Mouse (Mus musculus): Measurements from ENCODE around the gene Zfp78. TPM values are rescaled to one million over a fixed set of nuclear protein-coding genes. Genes with fewer than 3 reads are reported as not detected.
"Not testable (repeated sequence)": the region's sequence is repeated elsewhere in the genome, so short reads cannot be mapped to it uniquely, and the experiment has no call there.

Gene Zfp78
- polyA plus RNA-seq, 1 experiment from 2014 or later = 1.6 TPM

GRCm38 (mm10) chr7:6360477-6361060 is 2.5 kb upstream of the Zfp78 start:
- no peak overlapping the region for H3K9ac ChIP-seq (ENCODE audit: low read depth, low read length)
- no peaks in the 10 kb centered on the region for H3K9me3 ChIP-seq (ENCODE audit: control insufficient read depth, low read length)
- 46% methylated on average over 2 of the region's 9 CpGs for WGBS
- peaks cover 9% of the 10 kb centered on the region for H3K4me1 ChIP-seq (ENCODE audit: control insufficient read depth, insufficient read depth, low read length)
- no peak for ATAC-seq
- no peak overlapping the region for H3K4me2 ChIP-seq (ENCODE audit: low read depth, low read length)
- H3K4me3 ChIP-seq (ENCODE audit: low read length) = no peak overlapping the region
- no peak overlapping the region for H3K27ac ChIP-seq (ENCODE audit: low read length)
- no peaks in the 10 kb centered on the region for H3K27me3 ChIP-seq (replicated peaks; ENCODE audit: control insufficient read depth, insufficient read depth, low read length)
- no peaks in the 10 kb centered on the region for H3K36me3 ChIP-seq (ENCODE audit: control insufficient read depth, insufficient read depth, low read length)

DNA sequence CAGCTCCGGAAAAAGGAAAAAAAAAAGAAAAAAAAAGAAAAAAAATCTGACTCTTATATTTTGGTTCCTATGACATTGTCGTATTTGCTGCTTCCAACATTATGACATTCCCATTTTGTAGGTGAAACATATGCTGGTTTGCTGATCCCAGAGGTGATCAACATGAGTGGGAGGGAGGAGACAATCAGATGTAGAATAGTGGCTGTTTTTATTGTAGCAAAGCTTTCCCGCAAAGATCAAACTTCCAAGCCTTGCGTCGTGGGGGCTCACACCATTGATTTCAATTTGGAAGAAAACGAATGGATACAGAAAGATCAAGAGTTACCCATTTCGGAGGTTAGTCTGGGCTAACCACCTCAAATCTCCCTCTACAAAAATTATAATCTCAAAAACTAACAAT is 1.3 kb upstream of the Zfp78 start:
- peak overlapping the region; percentile 50 for H3K4me2 ChIP-seq (ENCODE audit: low read depth, low read length)
- no peaks in the 10 kb centered on the region for H3K27me3 ChIP-seq (replicated peaks; ENCODE audit: control insufficient read depth, insufficient read depth, low read length)
- no peak for ATAC-seq
- H3K27ac ChIP-seq (ENCODE audit: low read length) = peak overlapping the region; percentile 38; the same call in 1 of the 2 replicates
- peaks cover 9% of the 10 kb centered on the region for H3K4me1 ChIP-seq (ENCODE audit: control insufficient read depth, insufficient read depth, low read length)
- H3K9me3 ChIP-seq (ENCODE audit: control insufficient read depth, low read length) = no peaks in the 10 kb centered on the region
- 24% methylated on average over 7 of the region's 7 CpGs for WGBS
- H3K4me3 ChIP-seq (ENCODE audit: low read length) = peak overlapping the region; percentile 67
- H3K36me3 ChIP-seq (ENCODE audit: control insufficient read depth, insufficient read depth, low read length) = no peaks in the 10 kb centered on the region
- peak overlapping the region; percentile 61 for H3K9ac ChIP-seq (ENCODE audit: low read depth, low read length)

DNA sequence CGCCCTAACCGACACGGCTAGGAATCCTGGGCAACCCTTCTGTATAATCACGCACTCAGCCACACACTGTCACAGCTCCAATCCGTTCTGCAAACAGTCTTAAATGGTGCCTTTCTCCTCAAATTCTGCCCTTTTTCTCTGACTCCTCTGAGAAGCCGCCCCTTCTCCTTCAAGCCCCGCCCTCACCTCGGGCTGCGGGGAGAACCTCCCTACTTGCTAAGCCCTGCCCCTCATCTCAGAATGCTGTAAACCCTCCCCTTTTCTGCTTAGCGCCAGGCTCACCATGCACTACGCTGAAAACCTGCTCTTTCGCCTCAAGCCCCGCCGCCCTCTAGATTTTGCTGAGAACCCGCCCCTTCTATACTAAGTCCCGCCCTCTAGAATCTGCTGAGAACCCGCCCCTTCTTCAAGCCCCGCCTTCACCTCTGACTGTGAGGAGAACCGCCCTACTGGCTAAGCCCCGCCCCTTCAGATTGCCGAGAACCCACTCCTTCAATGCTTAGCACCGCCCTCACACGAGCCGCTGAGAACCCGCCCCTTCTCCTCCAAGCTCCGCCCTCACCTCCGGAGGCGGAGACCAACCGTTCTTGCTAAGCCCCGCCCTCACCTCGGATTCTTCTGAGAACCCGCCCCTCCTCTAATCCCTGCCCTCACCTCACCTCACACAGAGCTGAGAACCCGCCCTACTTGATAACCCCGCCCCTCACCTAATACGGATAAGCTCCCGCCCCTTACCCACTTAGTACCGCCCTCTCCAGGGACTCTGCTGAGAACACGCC is 623 bp upstream of the Zfp78 start:
- no peaks in the 10 kb centered on the region for H3K9me3 ChIP-seq (ENCODE audit: control insufficient read depth, low read length)
- peak overlapping the region; percentile 61 for H3K9ac ChIP-seq (ENCODE audit: low read depth, low read length)
- H3K36me3 ChIP-seq (ENCODE audit: control insufficient read depth, insufficient read depth, low read length) = no peaks in the 10 kb centered on the region
- ATAC-seq = peak; percentile 93
- H3K4me2 ChIP-seq (ENCODE audit: low read depth, low read length) = peak overlapping the region; percentile 80
- peaks cover 9% of the 10 kb centered on the region for H3K4me1 ChIP-seq (ENCODE audit: control insufficient read depth, insufficient read depth, low read length)
- H3K4me3 ChIP-seq (ENCODE audit: low read length) = peak overlapping the region; percentile 67
- peak overlapping the region; percentile 91 for H3K27ac ChIP-seq (ENCODE audit: low read length)
- H3K27me3 ChIP-seq (replicated peaks; ENCODE audit: control insufficient read depth, insufficient read depth, low read length) = no peaks in the 10 kb centered on the region
- under 1% methylated on average over 38 of the region's 38 CpGs for WGBS

DNA sequence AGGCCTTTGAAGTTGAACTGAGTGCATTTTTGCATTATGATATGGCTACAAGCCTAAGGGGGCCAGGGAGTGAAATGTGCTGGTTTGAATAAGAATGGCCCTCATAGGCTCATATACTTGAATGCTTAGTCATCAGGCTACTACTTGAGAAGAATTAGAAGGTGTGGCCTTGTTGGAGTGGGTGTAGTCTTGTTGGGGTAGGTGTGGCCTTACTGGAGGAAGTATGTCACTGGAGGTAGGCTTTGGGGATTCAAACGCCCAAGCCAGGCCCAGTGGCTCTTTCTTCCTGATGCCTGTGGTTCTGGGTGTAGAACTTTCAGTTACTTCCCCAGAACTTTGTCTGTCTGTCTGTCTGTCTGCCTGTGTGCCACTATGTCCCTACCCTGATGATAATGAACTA is 1.7 kb downstream of the Zfp78 start:
- Histone ChIP-seq H3K4me3 (ENCODE audit: low read length) (no peak overlapping the region), H3K9ac (ENCODE audit: low read depth, low read length) (no peak overlapping the region), H3K27me3 (replicated peaks; ENCODE audit: control insufficient read depth, insufficient read depth, low read length) (no peaks in the 10 kb centered on the region), H3K9me3 (ENCODE audit: control insufficient read depth, low read length) (no peaks in the 10 kb centered on the region), H3K27ac (ENCODE audit: low read length) (no peak overlapping the region), H3K4me1 (ENCODE audit: control insufficient read depth, insufficient read depth, low read length) (peaks cover 9% of the 10 kb centered on the region), H3K36me3 (ENCODE audit: control insufficient read depth, insufficient read depth, low read length) (no peaks in the 10 kb centered on the region), H3K4me2 (ENCODE audit: low read depth, low read length) (no peak overlapping the region)
- 52% methylated on average over 1 of the region's 1 CpGs for WGBS
- no peak for ATAC-seq

GRCm38 (mm10) chr7:6367185-6367584 is 4.1 kb downstream of the Zfp78 start:
- no peaks in the 10 kb centered on the region for H3K27me3 ChIP-seq (replicated peaks; ENCODE audit: control insufficient read depth, insufficient read depth, low read length)
- no peaks in the 10 kb centered on the region for H3K9me3 ChIP-seq (ENCODE audit: control insufficient read depth, low read length)
- H3K9ac ChIP-seq (ENCODE audit: low read depth, low read length) = no peak overlapping the region
- H3K4me3 ChIP-seq (ENCODE audit: low read length) = no peak overlapping the region
- H3K27ac ChIP-seq (ENCODE audit: low read length) = no peak overlapping the region
- WGBS = 94% methylated on average over 5 of the region's 5 CpGs
- no peak for ATAC-seq
- H3K36me3 ChIP-seq (ENCODE audit: control insufficient read depth, insufficient read depth, low read length) = no peaks in the 10 kb centered on the region
- peaks cover 6% of the 10 kb centered on the region for H3K4me1 ChIP-seq (ENCODE audit: control insufficient read depth, insufficient read depth, low read length)
- H3K4me2 ChIP-seq (ENCODE audit: low read depth, low read length) = no peak overlapping the region

GRCm38 (mm10) chr7:6368146-6368545 is 5.1 kb downstream of the Zfp78 start:
- H3K27me3 ChIP-seq (replicated peaks; ENCODE audit: control insufficient read depth, insufficient read depth, low read length); H3K9ac ChIP-seq (ENCODE audit: low read depth, low read length); H3K9me3 ChIP-seq (ENCODE audit: control insufficient read depth, low read length); H3K27ac ChIP-seq (ENCODE audit: low read length); H3K36me3 ChIP-seq (ENCODE audit: control insufficient read depth, insufficient read depth, low read length); H3K4me3 ChIP-seq (ENCODE audit: low read length); H3K4me1 ChIP-seq (ENCODE audit: control insufficient read depth, insufficient read depth, low read length); ATAC-seq; H3K4me2 ChIP-seq (ENCODE audit: low read depth, low read length): not testable (repeated sequence)
- 83% methylated on average over 5 of the region's 5 CpGs for WGBS

- Histone ChIP-seq H3K27me3 (replicated peaks; ENCODE audit: control insufficient read depth, insufficient read depth, low read length) (no peaks in the 10 kb centered on the region), H3K4me2 (ENCODE audit: low read depth, low read length) (no peak overlapping the region), H3K27ac (ENCODE audit: low read length) (no peak overlapping the region), H3K9me3 (ENCODE audit: control insufficient read depth, low read length) (no peaks in the 10 kb centered on the region), H3K36me3 (ENCODE audit: control insufficient read depth, insufficient read depth, low read length) (no peaks in the 10 kb centered on the region), H3K4me1 (ENCODE audit: control insufficient read depth, insufficient read depth, low read length) (no peaks in the 10 kb centered on the region), H3K4me3 (ENCODE audit: low read length) (no peak overlapping the region), H3K9ac (ENCODE audit: low read depth, low read length) (no peak overlapping the region)
- ATAC-seq = no peak
- WGBS = 84% methylated on average over 3 of the region's 3 CpGs
Observed at GRCm38 (mm10) chr7:6369460-6369859, 6.4 kb downstream of the Zfp78 start.

DNA sequence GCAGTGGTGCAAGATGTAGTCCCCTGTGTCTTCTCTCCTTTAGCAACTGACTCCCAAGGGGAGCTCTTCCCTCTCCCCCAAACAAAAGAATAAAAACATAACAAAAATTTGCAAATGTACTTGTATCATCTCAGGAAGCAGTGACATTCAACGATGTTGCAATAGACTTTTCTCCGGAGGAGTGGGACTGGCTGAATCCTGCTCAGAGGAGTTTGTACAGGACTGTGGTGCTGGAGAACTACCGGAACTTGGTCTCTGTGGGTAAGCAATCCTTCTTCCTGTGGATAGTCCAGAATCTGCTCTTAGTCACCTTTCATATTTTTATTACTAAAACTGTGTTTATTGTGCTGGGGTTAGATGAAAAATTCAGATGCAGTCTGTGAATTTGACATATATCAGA is 9.9 kb downstream of the Zfp78 start:
- no peak overlapping the region for H3K4me3 ChIP-seq (ENCODE audit: low read length)
- H3K4me1 ChIP-seq (ENCODE audit: control insufficient read depth, insufficient read depth, low read length) = no peaks in the 10 kb centered on the region
- whole genome bisulfite sequencing = 85% methylated on average over 3 of the region's 3 CpGs
- no peak overlapping the region for H3K27ac ChIP-seq (ENCODE audit: low read length)
- no peak for ATAC-seq
- H3K4me2 ChIP-seq (ENCODE audit: low read depth, low read length) = no peak overlapping the region
- H3K27me3 ChIP-seq (replicated peaks; ENCODE audit: control insufficient read depth, insufficient read depth, low read length) = no peaks in the 10 kb centered on the region
- H3K36me3 ChIP-seq (ENCODE audit: control insufficient read depth, insufficient read depth, low read length) = no peaks in the 10 kb centered on the region
- no peaks in the 10 kb centered on the region for H3K9me3 ChIP-seq (ENCODE audit: control insufficient read depth, low read length)
- H3K9ac ChIP-seq (ENCODE audit: low read depth, low read length) = no peak overlapping the region

- Histone ChIP-seq H3K27me3 (replicated peaks; ENCODE audit: control insufficient read depth, insufficient read depth, low read length) (no peaks in the 10 kb centered on the region), H3K27ac (ENCODE audit: low read length) (no peak overlapping the region), H3K36me3 (ENCODE audit: control insufficient read depth, insufficient read depth, low read length) (no peaks in the 10 kb centered on the region), H3K4me1 (ENCODE audit: control insufficient read depth, insufficient read depth, low read length) (peaks cover 6% of the 10 kb centered on the region; the same call in 1 of the 2 replicates), H3K9ac (ENCODE audit: low read depth, low read length) (no peak overlapping the region), H3K9me3 (ENCODE audit: control insufficient read depth, low read length) (no peaks in the 10 kb centered on the region), H3K4me3 (ENCODE audit: low read length) (no peak overlapping the region), H3K4me2 (ENCODE audit: low read depth, low read length) (no peak overlapping the region)
- 87% methylated on average over 8 of the region's 8 CpGs for WGBS
- ATAC-seq = no peak
Observed at GRCm38 (mm10) chr7:6378441-6378840, 15.4 kb downstream of the Zfp78 start.

Measured in intestine, embryonic 16.5 days (tissue).